Mouse (Mus musculus) kidney, adult 2 months (tissue): Measurements from ENCODE around the gene Nae1.

Source experiments
- CTCF ChIP-seq: fragments of 200-500 bp; conservative IDR thresholded peaks from 2 replicates; pipeline ENCODE4 v1.5.1; 2011; ENCODE audit warnings: low read depth, mild to moderate bottlenecking, control low read depth, low read length, moderate library complexity, mixed read lengths; ENCODE audit not compliant: insufficient read depth, insufficient read length
- POLR2A ChIP-seq: fragments of 200-500 bp; IDR thresholded peaks from one replicate; pipeline ENCODE4 v1.6.1; 2011; ENCODE audit warnings: low read depth, low read length, control low read depth

- TF ChIP-seq POLR2A: no peak
- TF ChIP-seq CTCF: no peak
Observed at GRCm38 (mm10) chr8:104540710-104541514, 6.5 kb upstream of the Nae1 start.
